Mouse (Mus musculus) mouse trophoblast stem cell (cell line): ENCODE measurements at regions not wholly inside any gene's neighbourhood (a gene's known extent, or its start where the extent isn't known, plus 50 kb on each side); places are given as distances from the start of the nearest gene placed in this dataset.

ENCODE experiments used
- in situ Hi-C, 2 experiments: fragments of 300-500 bp; cut with MseI, MboI; formaldehyde crosslinking; loops; 2 replicates in 1 of 2; 3 replicates in 1 of 2; pipeline ENCODE4 v1.15.1; 2025

DNA sequence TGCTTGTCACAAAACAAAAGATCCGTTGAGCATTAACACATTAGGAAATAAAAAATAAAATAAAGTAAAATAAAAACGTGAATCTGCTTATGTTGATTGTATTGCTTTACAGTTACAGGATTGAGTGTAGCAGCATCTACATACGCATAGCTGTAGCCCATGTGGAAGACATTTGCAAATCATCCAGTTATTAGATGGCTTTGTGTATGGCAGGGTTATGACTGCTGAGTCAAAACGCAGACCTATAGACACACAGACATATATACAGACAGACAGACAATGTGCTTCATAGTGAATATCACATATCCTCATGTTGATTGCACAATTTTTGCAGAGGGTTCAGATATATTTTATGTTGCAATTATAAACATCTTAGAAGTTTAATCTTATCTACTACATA lies 64.5 kb downstream of the Gm11146 start:
- in situ Hi-C loops = no loop called here

DNA sequence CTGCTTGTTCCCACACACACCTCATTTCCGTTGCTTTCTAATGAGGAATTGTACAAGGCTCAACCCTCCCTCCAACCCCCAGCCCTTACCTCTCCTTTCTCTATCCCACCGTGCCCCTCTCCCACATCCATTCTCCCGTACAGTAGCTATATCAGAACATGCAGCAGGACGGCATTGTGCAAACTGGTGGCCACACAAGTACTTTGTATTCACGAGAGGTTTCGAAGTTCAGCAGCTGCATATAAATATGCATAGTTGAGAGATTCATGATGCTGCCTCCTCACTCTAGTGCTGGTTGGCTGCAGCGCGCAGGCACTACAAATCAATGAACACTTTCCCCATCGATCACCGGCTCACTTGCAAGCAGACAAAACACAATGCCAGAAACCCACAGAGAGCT lies 65.1 kb downstream of the Gm11146 start:
- in situ Hi-C loops = no loop called here

DNA sequence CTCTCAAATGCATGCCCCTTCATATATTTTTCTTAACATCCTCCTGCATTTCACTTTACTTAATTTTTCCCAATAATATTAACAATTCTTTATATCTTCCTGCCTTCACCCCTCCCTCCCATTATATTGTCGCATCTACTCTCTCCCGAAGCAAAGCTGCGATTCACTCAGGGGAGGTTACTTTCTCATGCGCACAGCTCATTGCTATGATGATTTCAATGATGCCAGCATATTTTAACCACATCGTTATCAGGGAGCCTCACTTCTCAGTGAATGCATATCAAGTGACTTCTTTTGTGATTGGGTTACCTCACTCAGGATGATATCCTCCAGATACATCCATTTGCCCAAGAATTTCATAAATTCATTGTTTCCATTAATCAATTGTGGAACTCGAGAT lies 65.6 kb downstream of the Gm11146 start:
- in situ Hi-C loops = no loop called here

DNA sequence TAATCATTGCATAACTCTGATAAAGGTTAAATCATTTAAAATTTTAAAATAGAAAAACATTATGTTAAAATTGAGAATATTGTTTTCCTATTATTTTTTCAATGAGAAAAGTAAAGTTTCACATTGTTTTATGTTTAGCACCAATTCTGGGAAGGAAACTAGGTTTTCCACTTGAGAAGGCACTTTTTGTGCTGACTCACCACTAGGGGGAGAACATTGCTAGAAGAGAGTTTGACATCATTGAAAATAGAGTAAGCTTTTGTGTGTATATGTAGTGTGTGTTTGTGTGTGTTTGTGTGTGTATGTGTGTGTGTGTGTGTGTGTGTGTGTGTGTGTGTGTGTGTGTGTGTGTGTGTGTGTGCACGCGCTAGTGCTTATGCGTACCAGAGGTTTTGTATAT lies 66.9 kb downstream of the Gm11146 start:
- in situ Hi-C loops = no loop called here

DNA sequence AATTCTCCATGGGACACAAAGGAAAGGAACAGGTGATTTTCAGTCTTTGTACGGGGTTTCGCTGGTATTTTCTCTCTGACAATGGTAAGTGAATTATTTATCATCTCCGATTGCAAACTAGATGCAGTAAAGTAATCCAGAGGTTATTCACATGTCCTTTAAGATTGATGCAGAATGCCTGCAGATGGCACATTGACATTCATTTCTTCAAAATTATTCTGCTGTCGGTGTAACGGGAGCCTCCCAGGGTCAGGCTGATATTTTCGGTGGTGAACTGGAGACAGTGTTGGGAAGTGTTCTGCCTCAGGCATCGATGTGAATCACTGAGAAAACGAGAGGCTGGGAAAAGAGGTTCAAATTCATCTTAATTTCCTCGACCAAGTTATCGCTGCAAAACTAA lies 70.3 kb downstream of the Gm11146 start:
- in situ Hi-C loops = no loop called here

DNA sequence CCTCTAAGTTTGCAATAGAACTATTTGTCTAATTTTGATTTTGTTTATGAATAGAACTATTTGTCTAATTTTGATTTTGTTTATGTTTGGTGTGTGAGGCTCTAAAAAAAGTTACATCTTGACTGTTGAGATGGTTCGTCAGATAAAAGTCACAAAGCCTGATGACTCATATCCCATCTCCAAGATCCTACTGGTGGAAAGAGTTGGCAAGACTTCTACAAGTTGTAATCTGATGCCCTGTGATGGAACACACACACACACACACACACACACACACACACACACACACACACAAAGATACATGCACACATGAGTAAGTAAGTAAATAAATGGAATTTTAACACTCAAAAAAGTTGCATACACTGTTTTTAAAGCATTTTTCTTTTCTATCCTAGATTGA lies 73.9 kb downstream of the Gm11146 start:
- in situ Hi-C loops = no loop called here

DNA sequence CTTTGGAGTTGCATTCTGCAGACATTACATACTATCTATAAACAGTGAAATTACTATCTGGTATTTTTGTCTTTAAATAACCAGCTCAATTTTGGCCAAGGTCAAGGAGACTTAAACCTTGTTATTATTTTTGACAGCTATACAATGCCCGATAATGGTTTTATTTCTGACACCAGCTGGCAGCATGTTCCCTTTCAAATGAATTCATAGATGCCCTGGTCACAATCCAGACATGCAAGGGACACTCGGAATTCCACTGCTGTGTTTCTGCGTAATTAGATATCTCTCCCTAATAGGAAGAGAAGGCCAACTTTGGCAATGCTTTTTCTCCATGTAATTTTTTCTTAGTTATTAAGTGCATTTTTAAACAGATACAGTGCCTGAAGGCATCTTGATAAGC lies 87.3 kb downstream of the Gm11146 start:
- in situ Hi-C loops = no loop called here

DNA sequence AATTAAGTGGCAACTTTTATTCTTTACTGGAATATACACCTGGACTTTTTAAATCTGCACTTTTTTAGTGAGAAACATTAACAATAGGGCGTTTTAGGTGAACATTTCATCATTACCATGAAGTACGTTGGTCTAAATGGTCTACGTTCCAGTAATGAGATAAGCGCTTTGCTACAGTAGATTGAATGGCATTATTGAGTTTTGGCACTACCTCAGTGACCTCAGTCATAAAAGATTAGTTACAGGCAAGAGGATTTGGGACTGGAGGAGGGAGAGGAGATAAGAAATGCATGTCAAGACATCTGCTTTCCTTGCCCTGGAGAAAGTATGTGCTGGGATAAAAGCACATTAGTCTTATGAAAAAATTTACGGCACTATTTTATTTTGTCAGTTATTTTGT lies 98.3 kb downstream of the Gm11146 start:
- in situ Hi-C loops = no loop called here

DNA sequence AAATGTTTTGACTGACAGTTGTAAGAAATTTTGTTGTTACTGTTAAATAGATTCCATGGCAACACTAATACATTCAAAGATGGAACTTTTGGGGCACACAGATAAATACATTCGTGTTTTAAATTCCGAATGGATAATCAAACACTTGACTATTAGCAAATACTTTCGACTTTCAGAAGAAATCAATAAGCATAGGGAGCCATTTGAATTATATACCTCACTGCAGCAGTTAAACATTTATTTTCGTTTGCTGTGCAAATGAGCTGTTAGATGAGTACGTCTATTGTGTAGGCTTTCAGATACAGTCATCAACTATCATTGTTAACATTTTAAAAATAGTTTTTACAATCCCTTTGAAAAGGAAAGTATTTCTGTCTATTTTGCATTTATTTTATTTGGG lies 99.0 kb downstream of the Gm11146 start:
- in situ Hi-C loops = no loop called here

DNA sequence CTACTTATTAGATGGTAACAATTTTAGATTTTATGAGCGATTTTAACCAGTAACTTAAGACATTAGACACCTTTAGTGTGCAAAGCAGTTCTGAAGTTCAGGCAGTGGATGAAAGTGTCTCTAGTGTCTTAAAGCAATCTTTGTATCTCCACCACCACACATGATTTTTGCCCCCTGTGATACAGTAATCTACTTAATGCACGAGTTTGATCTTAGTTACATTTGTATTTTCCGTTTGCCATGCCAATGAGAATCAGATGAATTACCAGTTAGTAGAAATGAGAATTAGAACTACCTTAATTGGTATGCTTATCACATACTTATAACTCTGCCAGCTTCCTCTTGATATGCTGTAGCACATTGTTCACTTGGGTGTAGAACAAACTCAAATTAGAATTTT lies 99.9 kb downstream of the Gm11146 start:
- in situ Hi-C loops = no loop called here

DNA sequence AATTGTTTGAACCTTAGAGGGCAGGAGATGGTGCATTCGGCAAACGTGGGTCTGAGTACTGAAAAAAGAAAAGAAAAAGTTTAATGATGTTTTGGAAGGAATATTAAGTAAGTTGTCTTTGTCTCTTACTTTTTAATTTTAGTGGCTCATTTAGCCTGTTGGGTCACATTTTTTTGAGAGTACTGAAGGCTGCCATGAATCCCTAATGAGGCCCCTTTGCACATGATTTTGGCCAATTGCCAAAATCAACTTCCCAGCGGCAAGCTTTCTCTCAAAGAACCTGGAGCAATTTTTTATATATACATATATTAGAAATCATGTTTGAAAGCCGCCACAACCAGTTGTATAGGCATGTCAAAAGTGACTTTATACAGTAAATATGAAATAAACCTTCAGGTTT lies 100.9 kb downstream of the Gm11146 start:
- in situ Hi-C loops = no loop called here

DNA sequence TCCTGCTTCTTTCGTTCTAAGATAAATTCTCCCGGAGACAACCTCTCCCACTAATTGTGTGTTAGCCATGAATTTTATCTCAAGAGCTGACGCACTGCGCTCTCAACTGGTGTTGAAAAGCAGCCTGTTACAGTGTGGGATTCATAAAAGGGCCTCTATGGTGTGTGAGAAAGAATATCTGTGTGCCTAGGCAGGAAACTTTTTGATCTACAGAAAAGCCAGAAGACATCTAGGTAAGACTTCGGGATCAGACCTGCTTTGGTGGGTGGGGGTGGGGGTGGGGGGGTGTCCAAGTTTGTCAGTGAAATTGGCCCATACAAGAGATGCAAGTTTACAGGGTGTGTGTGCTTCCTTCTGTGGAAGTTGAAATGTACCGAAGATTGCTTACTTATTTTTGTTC lies 101.5 kb downstream of the Gm11146 start:
- in situ Hi-C loops = no loop called here

DNA sequence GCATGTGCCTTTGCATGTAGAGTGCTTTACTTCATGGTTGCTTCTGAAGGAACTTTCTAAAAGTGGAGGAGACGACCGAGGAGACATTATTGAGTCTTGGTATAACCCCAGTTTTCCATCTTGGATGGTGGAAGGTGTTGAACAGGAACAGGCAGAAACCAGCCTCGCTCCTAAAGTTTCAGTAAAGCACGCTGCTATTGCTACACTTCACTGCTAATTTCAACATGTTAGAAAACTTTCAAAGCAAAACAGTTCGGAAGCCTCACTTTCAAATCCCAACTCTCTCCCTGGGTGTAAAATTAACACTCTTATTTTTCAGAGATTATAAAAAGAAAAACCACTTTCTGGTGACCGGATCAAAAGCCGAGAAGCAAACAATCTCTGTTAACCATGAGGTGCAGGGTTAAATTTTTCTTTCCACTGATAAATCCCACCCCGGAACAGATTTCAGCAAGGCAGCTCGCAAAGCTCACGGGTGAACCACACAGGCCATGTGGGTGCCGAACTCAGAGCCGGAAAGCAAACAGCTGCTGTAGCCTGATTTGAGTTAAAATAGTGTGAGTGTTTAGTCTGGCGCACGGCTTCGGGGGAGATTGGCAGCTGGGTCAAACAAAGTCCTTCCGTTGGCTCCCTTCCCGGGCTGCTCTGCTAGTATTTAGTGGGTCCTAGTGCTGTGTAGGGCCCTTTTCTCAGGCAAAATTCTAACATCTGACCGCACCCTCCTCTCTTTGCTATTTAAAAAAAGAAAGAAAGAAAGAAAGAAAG lies 102.2 kb downstream of the Gm11146 start:
- in situ Hi-C loops = no loop called here

DNA sequence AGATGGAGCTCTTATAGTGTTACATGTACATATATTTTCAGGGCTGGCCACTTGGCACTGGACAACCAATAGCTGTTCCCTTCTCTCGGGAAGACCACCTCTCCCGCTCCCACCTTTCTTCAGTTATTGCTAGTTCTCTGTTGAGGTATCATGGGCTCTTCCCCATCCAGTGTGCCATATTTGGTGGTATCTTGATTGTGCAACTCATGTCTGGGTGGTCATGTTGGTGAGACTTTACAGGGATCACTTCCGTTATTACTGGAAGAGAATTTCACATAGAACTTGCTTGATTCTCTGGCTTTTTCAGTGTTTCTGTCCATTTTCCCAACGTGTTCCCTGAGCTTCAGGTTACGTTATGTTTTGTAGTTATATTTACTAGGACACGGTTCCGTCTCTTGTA lies 106.6 kb downstream of the Gm11146 start:
- in situ Hi-C loops = no loop called here

DNA sequence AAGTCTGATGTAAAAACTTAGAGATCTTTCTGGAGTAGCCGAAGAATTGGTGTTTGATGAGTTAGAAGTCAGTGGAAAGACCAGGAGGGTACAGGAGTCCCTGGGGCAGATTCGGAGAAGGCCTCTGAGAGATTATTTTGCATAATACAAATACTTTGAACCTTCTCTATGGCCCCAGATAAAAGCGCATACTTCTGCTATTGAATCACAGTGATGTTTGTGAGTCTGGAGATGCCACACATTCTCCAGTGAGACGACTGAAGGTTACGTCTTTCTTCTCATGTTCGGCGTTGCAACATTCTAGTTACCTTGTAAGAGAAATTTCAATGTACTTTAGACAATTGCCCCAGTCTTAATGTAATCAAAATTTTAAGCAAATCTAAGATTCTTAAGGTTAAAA lies 107.9 kb downstream of the Gm11146 start:
- in situ Hi-C loops = no loop called here

DNA sequence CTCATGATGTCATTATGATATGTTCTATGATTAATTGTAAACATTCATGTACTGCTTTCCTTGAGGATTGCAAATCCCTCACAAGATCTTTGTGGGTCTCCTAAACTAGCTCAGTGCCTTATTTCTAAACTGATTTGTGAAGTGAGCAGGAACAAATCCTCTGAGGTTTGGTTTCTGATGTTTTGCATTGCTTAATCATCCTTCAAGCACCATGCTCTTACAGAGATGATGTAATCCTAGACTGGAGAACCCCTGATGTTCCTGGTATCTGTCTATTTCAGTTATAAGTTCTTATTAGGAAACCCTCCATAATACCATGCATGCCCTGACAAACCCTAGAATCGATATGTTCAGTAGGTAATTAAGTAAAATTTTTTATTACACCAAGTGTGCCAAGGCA lies 113.7 kb downstream of the Gm11146 start:
- in situ Hi-C loops = no loop called here

DNA sequence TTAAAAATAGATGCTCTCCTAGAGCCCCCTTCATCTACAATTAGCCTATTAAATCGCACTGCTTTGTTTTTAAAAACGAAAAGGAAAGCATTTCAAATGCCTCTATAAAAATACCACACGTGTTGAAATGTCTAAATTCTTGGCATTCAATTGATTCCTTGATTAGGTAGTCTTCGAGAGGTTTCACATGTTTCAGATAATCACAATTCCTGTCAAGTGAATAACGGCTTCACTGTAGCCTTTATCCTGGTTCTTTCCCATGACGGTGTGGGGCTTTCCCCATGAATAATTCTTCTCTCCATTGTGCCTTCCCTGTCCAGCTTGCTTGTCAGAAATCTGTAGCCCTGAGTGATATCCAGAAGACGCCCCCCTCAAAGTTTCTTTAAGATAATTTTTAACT lies 122.1 kb downstream of the Gm11146 start:
- in situ Hi-C loops = no loop called here

DNA sequence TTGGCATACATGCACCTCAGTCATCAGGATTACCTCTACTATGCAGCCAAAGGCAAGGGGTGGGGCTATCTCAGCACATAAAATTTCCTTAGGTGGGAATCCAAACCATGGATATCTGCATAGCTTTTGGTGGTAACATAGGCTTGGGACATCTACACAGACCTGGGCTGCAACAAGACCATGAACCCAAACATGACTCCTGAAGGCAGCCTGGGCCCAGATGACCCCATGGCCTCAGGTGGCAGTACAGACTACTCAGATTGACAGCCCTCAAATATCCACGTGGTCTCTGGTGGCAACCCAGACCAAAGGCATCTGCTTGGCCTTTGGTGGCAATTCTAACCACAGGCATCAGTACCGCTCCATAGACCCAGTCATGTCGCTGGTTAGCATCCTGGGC lies 130.0 kb downstream of the Gm11146 start:
- in situ Hi-C loops = no loop called here

DNA sequence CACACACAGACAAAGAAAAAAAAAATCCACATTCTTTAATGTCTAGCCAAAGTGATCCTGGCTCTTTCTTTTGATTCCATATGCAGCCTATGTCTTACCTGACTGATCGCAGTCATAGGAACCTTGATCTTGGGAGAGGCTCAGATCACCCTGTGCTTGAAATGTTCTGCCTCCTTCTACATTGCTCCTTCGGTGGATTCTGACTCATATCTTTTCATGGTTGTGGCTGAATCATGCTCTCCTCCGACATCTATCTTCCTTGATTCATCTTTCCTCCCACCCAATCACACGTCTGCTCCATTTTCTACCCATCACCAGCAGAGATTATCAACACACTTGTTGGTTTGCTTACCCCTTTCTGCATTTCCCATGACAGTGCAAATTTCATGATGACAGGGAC lies 132.0 kb downstream of the Gm11146 start:
- in situ Hi-C loops = no loop called here

DNA sequence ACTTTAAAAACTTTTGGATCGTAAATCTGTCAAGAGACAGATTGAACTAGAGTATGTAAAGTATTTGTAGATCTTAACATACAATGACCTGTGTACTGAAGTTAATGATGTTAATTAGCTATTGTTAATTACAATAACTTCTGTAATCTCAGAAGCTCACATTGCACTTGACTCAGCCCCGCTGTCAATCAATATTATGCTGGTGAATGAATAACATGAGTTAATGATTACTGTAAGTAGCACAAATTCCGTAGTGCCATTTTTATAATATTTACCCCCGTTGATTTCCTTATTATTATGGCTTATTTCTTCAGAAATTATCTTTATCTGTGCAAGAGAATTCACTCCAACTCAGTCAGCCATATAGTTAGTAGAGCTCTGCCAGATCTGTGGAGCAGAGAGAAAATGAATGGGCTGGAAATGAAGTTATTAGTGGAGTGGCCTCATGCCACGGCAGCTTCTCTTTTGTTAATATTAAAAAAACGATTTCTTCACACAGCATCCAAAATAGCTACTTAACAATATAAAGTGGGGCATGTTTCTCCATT lies 132.5 kb downstream of the Gm11146 start:
- in situ Hi-C loops = no loop called here

DNA sequence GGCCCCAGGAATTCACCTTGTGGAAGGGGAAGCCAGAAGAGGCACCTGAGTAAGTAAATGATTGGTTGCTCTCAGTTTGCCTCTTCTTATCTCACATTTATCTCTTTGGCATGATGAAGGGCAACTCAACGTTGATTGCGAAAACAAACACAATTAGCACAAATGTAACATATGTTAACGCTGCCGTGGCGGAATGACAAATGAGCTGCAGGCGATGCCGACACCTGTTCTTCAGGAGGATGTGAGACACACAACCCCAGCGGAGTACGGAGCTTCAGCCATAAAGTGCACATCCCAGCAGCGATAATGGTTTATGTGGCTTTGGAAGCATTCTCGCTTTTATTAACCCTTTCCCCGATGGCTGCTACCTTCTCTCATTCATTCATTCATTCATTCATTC lies 134.7 kb downstream of the Gm11146 start:
- in situ Hi-C loops = no loop called here

DNA sequence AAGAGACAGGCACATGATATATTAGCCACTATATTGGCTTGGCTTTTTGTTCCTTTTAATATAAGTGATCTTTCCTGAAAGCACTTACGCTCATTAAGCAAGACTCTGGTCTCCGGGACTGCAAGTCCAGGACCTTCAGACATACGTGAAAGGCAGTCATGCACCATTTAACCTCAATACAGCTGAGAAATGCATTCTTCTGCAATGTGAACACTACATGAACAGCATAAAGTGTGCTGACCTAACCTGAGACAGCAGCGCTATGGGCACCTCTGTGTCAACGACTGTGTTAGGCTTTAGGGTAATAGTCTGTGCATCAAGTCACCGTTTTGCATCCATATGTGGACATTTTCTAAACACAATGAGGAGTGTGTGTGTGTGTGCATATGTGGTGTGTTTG lies 137.3 kb downstream of the Gm11146 start:
- in situ Hi-C loops = no loop called here

DNA sequence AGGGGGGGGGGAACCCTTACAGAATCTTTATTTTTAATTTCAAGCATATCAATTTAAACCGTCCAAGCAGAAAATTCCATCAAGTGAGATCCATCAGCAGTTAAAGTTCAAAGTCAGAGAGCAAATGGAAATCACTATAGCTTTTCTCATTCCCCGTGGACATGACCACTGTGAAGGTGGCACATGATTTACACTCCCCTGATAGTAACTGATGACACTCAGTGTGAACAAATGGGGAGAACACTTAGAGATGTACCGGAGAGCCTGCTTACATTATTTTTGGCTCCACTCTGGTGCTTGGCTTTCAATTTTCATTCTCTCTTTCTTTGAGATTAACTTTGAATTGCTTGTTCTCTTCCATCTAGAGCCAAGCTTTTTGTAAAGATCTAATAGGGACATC lies 140.0 kb downstream of the Gm11146 start:
- in situ Hi-C loops = no loop called here

DNA sequence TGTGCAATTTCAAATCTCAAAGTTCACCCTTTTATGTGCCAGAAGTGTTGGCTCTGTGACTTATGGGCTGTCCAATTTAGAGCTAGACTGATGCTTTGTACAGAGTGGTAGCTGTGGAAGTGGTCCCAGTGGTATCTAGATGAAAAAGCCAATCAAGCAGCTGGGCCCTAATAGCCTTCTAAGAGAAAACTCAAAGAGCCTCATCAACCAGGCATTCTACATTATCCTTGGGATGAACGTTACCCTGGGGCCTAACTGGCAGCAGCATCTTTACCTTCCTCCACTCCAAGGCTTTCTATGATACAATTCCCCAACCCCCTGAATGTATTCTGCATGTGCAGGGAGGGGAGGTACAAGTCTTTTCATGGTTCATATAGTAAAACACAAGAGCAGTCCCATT lies 140.4 kb downstream of the Gm11146 start:
- in situ Hi-C loops = no loop called here
